Mouse (Mus musculus) T-cell, adult 66 days (primary cell): ENCODE measurements around the gene Gm8906. TPM values are rescaled to one million over a fixed set of nuclear protein-coding genes. Genes with fewer than 3 reads are reported as not detected.

Experiments
- total RNA-seq, 2 experiments: library from RNA; stranded (reverse); gene quantifications; 3 replicates in 1 of 2; 4 replicates in 1 of 2; pipeline ENCODE4 v1.2.4; 2023

Gene Gm8906
- not detected for total RNA-seq

GRCm38 (mm10) chr5:11502385-11502784 is at the start of gene Gm8906:
Gm8906 (plus strand) TSS chr5:11502685.

Other genes starting within 250 kb of the Gm8906 start
- not detected for gene Gm8890, start 246.7 kb upstream of the Gm8906 start, total RNA-seq
- not detected for gene Speer1, start 161.2 kb upstream of the Gm8906 start, total RNA-seq
- gene Gm8897, start 86.3 kb upstream of the Gm8906 start, total RNA-seq = not detected
- gene Gm6460, start 92.2 kb downstream of the Gm8906 start, total RNA-seq = not detected
- not detected for gene Gm8922, start 179.3 kb downstream of the Gm8906 start, total RNA-seq